Mouse (Mus musculus) hindbrain, embryonic 15.5 days (tissue): Measurements from ENCODE around the gene Tprg. TPM values are rescaled to one million over a fixed set of nuclear protein-coding genes. Genes with fewer than 3 reads are reported as not detected.

Experiments used
- ATAC-seq: fragments of 200-750 bp; cut with Nextera tagmentation; 2 replicates; pipeline ENCODE4 v1.8.0; 2017; ENCODE audit warnings: low read depth, moderate number of reproducible peaks, moderate TSS enrichment; ENCODE audit not compliant: low FRiP score
- H3K27ac ChIP-seq: fragments of 300-500 bp; sonication (generic); replicated peaks from 2 replicates; pipeline ENCODE4 v1.5.1; 2015; ENCODE audit warnings: mild to moderate bottlenecking, inconsistent platforms
- H3K27me3 ChIP-seq: fragments of 300-500 bp; sonication (generic); 2 replicates; pipeline ENCODE4 v1.6.1; 2015; ENCODE audit warnings: control low read depth, inconsistent platforms
- H3K36me3 ChIP-seq: fragments of 300-500 bp; sonication (generic); 2 replicates; pipeline ENCODE4 v1.6.1; 2015; ENCODE audit warnings: control low read depth, inconsistent platforms
- H3K4me1 ChIP-seq: fragments of 300-500 bp; sonication (generic); replicated peaks from 2 replicates; pipeline ENCODE4 v1.6.1; 2015; ENCODE audit warnings: control low read depth, inconsistent platforms
- H3K4me2 ChIP-seq: fragments of 300-500 bp; sonication (generic); 2 replicates; pipeline ENCODE4 v1.6.1; 2015; ENCODE audit warnings: moderate library complexity, mild to moderate bottlenecking, inconsistent platforms
- H3K4me3 ChIP-seq: fragments of 300-500 bp; sonication (generic); 2 replicates; pipeline ENCODE4 v1.5.1; 2015; ENCODE audit warnings: mild to moderate bottlenecking, inconsistent platforms
- H3K9ac ChIP-seq: fragments of 300-500 bp; sonication (generic); 2 replicates; pipeline ENCODE4 v1.6.1; 2015; ENCODE audit warnings: inconsistent platforms
- H3K9me3 ChIP-seq: fragments of 300-500 bp; sonication (generic); 2 replicates; pipeline ENCODE4 v1.6.1; 2016; ENCODE audit warnings: control low read depth, inconsistent platforms
- WGBS: fragments of 180-500 bp; shearing (Covaris S2); methylation state at CpG from one replicate; pipeline ENCODE4 v1.1.7; 2015; 5-methylcytosine and 5-hydroxymethylcytosine counted together
- polyA plus RNA-seq: library from polyadenylated mRNA; unstranded; fragments of >200 nt; fragmentation: Nextera tagmentation; extraction: Ambion mirVana; gene quantifications from 2 replicates; pipeline ENCODE4 v1.2.1, GENCODE M21; 2015

Gene Tprg
- polyA plus RNA-seq = 0.24 TPM in 1 of 2 replicates, not detected in the other

DNA sequence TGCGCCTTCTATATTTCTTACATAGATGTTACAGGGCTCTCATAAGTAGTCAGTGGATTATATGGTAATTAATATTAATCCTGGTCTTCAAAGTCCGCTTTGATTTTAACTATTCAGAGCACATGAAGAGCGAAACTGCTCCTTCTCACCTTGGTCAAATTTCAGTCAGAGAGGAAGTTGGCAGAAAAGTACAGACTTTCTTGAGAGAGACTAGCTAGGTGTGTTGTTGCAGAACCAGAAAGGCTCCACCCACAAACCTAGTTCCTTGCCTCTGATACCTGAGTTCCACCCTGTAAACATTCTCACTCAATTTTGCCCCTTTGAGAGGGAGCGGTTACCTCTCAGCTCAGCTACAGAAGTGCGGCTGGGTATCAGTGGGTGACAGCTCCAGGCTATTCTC is at the start of gene Tprg:
Gene Tprg, plus strand, starts transcription at position 301 of the 400 bp plus-strand sequence.
- no peaks in the 10 kb centered on the region for H3K4me1 ChIP-seq
- no peak within 1 kb of the TSS for H3K27ac ChIP-seq
- no peaks in the 10 kb centered on the region for H3K27me3 ChIP-seq
- H3K4me2 ChIP-seq = no peak within 1 kb of the TSS
- H3K9me3 ChIP-seq = no peaks in the 10 kb centered on the region
- 90% methylated on average over 5 of the region's 5 CpGs for WGBS
- no peak for ATAC-seq
- H3K9ac ChIP-seq = no peak within 1 kb of the TSS
- no peaks in the 10 kb centered on the region for H3K36me3 ChIP-seq
- H3K4me3 ChIP-seq = no peak within 1 kb of the TSS

DNA sequence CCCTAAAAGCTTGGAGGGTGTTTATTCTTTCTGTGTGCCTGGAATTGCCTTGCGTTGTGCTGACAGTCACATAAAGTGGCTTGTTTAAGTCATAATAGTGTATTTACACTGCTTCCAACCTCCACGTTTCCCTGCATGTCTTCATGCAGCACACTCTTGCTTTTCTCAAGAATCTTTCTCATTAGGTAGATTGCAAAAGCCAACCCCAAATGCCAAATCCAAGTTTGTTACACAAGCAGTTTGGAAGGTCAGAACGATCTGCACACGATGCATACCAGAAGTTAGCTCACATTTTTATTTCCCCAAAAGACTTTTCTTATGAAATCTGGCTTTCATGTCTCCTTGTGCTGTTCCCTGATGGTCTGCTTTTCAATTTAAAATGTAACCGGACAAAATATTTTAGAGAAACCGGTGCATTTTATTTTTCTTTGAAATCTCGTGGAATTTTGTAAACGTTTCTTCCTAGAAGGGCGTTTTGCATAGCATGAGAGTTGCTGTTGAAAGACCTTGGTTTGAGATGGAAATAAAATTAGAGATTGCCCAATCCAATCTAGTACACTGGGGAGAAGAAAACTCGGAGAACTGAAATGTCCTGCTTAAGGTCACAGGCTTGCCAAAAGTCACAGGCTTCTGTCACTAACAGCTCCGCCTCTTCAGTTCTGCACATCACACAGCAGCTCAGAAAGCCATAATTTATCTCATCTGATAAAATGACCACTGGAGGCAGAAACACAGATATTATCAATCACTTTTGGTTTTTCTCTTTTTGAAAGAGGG is 48.2 kb upstream of the Tprg start:
- H3K9me3 ChIP-seq = no peaks in the 10 kb centered on the region
- H3K4me2 ChIP-seq = no peak overlapping the region
- ATAC-seq = no peak
- H3K4me3 ChIP-seq = no peak overlapping the region
- H3K27me3 ChIP-seq = no peaks in the 10 kb centered on the region
- H3K4me1 ChIP-seq = no peaks in the 10 kb centered on the region
- H3K36me3 ChIP-seq = no peaks in the 10 kb centered on the region
- WGBS = 83% methylated on average over 11 of the region's 11 CpGs
- H3K27ac ChIP-seq = no peak overlapping the region
- no peak overlapping the region for H3K9ac ChIP-seq

DNA sequence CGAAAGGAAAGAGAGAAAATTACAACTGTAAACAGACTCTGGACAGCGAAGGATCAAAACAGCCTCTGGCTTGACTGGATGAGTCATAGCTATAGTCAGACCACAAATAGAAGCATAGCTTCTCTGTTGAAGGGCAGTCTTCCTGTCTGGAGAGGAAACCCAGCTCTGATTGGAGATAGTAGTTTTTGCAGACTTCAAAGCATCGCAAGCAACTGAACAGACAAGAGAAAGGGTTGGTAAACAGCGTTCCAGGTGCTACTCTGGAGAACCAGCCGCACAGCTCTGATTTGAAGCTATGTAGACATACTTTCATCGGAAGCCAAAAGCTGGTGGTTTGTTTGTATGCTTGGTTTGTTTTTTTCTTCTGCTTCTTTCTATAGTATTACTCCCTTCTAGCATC is 37.7 kb upstream of the Tprg start:
- Histone ChIP-seq H3K4me2 (no peak overlapping the region), H3K4me3 (no peak overlapping the region), H3K9me3 (no peaks in the 10 kb centered on the region), H3K9ac (no peak overlapping the region), H3K36me3 (no peaks in the 10 kb centered on the region), H3K4me1 (no peaks in the 10 kb centered on the region), H3K27ac (no peak overlapping the region), H3K27me3 (no peaks in the 10 kb centered on the region)
- WGBS = 89% methylated on average over 6 of the region's 6 CpGs
- ATAC-seq = no peak

DNA sequence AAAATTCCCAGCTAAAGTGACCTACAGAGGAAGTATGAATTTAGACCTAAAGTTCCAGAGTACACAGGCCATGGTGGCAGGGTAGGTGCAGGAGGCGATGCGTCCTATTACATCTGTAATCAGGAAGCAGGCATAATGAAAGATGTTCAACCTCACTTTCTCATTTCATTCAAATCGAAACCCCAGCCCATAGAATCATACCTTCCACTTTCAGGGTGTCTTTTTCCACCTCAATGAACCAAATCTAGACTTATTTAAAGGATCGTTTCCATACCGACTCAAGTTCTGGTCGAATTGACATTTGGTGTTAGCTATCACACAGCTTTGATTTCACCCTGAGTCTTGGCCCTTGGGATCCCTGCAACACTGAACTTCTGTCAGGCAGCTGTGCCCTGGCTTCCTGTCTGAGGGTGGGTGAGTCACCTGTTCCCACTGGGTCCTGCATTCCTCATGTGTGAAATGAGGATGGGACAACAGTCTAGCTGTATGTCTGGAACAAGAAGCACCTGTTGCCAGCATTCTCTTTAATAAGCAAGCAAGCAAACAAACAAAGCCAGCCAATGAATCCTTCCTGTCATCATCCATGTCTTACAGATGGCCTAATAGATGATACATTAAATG is 36.4 kb upstream of the Tprg start:
- ATAC-seq = no peak
- Histone ChIP-seq H3K4me3 (no peak overlapping the region), H3K27ac (no peak overlapping the region), H3K4me2 (no peak overlapping the region), H3K9ac (no peak overlapping the region), H3K36me3 (no peaks in the 10 kb centered on the region), H3K9me3 (no peaks in the 10 kb centered on the region), H3K4me1 (no peaks in the 10 kb centered on the region), H3K27me3 (no peaks in the 10 kb centered on the region)
- WGBS = 89% methylated on average over 6 of the region's 6 CpGs

DNA sequence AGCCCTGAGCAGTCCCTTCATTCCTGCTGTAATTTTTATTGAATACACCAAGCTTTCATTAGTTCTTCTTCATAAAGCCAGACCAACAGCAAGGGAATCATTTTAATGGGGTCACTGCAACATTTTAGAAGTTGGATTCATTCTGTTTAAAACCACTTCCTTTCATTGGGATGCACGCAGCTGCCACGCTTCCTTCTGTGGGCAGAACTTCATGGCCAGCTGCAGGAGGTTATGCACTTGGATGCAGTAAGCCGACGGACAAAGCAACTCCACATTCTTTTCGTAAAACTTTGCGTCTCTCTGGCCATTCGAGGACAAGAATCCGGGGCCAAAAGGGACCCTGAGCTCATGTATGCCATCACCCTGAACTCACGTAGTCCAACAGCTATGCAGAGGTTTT is 35.5 kb upstream of the Tprg start:
- WGBS = 87% methylated on average over 9 of the region's 9 CpGs
- ATAC-seq = no peak
- no peaks in the 10 kb centered on the region for H3K36me3 ChIP-seq

DNA sequence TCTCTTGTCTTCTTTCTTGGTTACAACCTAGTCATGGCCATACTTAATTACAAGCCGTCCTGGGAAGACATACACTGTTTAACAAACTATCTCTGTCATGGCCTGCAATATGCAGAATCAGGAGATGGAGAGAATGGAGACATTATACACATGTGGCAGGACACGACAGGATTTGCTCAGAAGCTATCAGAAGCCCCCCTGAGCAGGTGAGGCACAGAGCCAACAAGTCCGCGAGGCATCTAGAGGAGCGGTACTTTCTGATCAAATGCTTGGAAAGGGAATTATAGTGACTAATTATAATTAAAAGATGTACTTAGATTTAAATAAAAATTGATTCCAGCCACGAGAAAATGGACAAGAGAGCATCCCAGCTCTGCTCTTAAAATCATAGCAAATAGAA is 32.0 kb upstream of the Tprg start:
- no peak for ATAC-seq
- no peak overlapping the region for H3K27ac ChIP-seq
- no peaks in the 10 kb centered on the region for H3K27me3 ChIP-seq
- no peaks in the 10 kb centered on the region for H3K9me3 ChIP-seq
- H3K4me1 ChIP-seq = no peaks in the 10 kb centered on the region
- no peaks in the 10 kb centered on the region for H3K36me3 ChIP-seq
- H3K4me3 ChIP-seq = no peak overlapping the region
- no peak overlapping the region for H3K9ac ChIP-seq
- WGBS = 72% methylated on average over 6 of the region's 6 CpGs
- no peak overlapping the region for H3K4me2 ChIP-seq

More for the DNA sequence above, 35.5 kb upstream of the Tprg start:
- no peak overlapping the region for H3K27ac ChIP-seq
- H3K4me2 ChIP-seq = no peak overlapping the region
- H3K4me3 ChIP-seq = no peak overlapping the region
- no peaks in the 10 kb centered on the region for H3K4me1 ChIP-seq
- H3K9ac ChIP-seq = no peak overlapping the region
- no peaks in the 10 kb centered on the region for H3K9me3 ChIP-seq
- no peaks in the 10 kb centered on the region for H3K27me3 ChIP-seq

DNA sequence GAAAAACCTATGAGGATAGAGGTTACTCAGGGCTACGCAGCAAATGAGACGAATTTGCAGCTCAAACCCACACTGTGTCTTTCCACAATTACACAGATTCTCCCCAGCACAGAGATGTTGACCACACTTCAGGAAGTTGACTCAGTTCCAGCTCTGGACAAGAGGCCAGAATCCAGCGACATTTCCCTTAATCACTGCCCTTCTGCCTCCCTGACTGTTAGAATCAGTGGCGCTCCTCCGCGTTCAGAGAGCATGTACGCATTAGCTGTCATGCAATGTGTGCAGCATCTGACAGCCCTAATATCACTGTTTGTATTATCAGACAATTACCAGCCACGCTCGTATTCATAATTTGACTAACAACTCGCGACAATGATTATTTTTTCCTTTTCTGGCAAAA is 31.4 kb upstream of the Tprg start:
- no peaks in the 10 kb centered on the region for H3K36me3 ChIP-seq
- H3K4me2 ChIP-seq = no peak overlapping the region
- H3K4me3 ChIP-seq = no peak overlapping the region
- H3K9ac ChIP-seq = no peak overlapping the region
- no peaks in the 10 kb centered on the region for H3K9me3 ChIP-seq
- no peak for ATAC-seq
- H3K27me3 ChIP-seq = no peaks in the 10 kb centered on the region
- H3K27ac ChIP-seq = no peak overlapping the region
- WGBS = 68% methylated on average over 11 of the region's 11 CpGs
- H3K4me1 ChIP-seq = no peaks in the 10 kb centered on the region

DNA sequence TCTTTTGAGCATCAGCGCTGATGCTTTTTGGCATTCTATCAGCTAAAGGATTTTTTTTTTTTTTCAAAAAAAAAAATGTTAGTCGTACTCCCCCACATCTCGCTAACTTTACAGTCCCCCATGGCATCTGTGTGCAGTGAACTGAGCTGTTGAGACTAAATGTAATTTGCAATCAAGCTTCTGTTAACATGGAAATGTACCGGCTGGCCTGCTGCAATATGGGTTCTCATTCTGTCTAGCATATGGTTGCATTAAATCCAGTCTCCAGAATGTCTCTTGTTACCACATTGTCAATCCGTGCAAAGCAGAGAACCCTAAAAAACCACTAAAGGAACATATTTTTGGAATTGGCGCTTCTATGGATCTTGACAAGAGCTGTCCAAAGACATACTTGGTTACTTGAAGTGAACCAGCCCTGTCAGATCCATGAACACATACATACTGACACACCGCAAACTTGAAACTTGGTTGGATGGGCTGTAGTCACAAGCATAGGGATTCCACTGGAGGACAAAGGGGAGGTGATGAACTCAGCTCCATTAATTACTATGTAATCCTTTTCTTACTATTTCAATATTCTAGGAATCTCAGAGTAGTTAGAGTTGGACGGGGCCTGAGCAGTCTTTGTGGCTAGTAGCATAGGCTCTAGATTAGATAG is 30.9 kb upstream of the Tprg start:
- WGBS = 75% methylated on average over 8 of the region's 8 CpGs
- H3K4me1 ChIP-seq = no peaks in the 10 kb centered on the region

DNA sequence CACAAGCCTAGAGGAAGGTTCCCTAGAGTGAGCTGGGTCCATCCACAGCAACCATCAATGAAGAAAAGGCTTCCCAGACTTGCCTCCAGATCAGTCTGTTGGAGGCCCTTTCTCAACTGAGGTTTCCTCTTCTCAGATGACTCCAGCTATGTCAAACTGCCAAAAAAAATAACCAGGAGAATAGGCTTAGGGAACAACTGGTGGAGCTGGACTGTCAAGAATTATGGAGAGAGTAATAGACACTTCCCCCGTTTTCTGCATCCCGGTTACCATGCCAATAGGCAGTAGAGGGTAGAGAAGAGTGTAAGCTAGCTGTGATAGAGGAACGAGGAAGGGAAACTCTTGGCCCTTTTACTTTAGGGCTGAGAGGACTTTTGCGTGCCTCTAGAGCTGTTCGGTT is 24.3 kb upstream of the Tprg start:
- H3K4me2 ChIP-seq = no peak overlapping the region
- no peak overlapping the region for H3K9ac ChIP-seq
- H3K4me1 ChIP-seq = peaks cover 3% of the 10 kb centered on the region; the same call in 1 of the 2 replicates
- H3K36me3 ChIP-seq = no peaks in the 10 kb centered on the region
- ATAC-seq = no peak
- 91% methylated on average over 5 of the region's 5 CpGs for WGBS
- H3K9me3 ChIP-seq = no peaks in the 10 kb centered on the region
- no peak overlapping the region for H3K4me3 ChIP-seq
- H3K27ac ChIP-seq = no peak overlapping the region
- H3K27me3 ChIP-seq = no peaks in the 10 kb centered on the region

More for the DNA sequence above, 30.9 kb upstream of the Tprg start:
- H3K36me3 ChIP-seq = no peaks in the 10 kb centered on the region
- ATAC-seq = no peak
- H3K27me3 ChIP-seq = no peaks in the 10 kb centered on the region
- no peak overlapping the region for H3K9ac ChIP-seq
- H3K9me3 ChIP-seq = no peaks in the 10 kb centered on the region
- no peak overlapping the region for H3K27ac ChIP-seq
- H3K4me2 ChIP-seq = no peak overlapping the region
- no peak overlapping the region for H3K4me3 ChIP-seq

DNA sequence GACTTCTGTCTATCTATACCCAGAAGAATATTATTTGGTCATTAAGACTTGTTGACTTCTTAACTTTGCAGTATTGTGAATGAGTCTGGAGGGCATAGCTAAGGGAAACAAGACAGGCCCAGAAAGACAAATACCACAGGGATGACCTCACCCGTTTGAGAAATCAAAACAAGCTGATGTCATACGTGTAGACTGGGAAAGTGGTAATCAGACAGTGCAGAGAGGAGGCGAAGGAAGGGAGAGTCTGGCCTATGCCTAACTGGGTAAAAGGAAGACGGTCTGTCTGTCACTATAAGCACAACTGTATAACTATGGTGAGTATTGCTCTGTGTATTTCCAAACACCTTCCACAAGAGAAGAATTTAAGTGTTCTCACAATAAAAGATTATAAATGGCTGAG is 23.7 kb upstream of the Tprg start:
- no peak overlapping the region for H3K4me3 ChIP-seq
- H3K4me1 ChIP-seq = peaks cover 3% of the 10 kb centered on the region; the same call in 1 of the 2 replicates
- H3K4me2 ChIP-seq = no peak overlapping the region
- H3K27me3 ChIP-seq = no peaks in the 10 kb centered on the region
- no peak overlapping the region for H3K9ac ChIP-seq
- H3K36me3 ChIP-seq = no peaks in the 10 kb centered on the region
- ATAC-seq = no peak
- H3K27ac ChIP-seq = no peak overlapping the region
- no peaks in the 10 kb centered on the region for H3K9me3 ChIP-seq
- WGBS = 79% methylated on average over 4 of the region's 4 CpGs

DNA sequence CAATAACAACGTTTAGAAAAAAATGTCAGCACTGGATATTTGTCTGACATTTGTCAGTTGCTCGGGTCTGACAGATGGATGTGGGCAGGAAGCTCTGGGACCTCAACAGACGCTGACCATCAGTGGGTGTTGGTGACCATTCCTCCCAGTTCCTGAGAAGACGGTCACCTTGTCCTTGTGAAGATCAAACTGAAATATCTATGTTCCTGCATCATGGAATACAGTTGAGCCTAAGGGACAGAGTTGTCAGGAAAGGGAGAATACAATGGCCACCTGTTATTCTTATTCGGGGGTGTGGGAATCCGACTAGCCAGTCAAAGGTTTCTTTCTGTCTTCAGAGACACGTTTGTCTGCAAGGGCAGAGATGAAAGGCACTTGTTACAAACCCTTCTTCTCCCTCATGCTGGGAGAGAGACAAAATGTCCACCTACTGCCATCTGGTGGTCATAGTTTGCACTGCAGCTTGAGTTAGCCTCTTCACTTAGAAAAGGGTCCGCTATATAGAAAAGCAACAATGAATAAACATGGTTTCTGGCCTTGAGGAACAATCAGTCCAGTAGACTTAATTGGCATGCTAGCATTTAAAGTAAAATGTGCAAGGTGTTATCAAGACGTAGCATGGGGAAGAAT is 23.0 kb upstream of the Tprg start:
- WGBS = 37% methylated on average over 9 of the region's 9 CpGs
- Histone ChIP-seq H3K27me3 (no peaks in the 10 kb centered on the region), H3K4me1 (peaks cover 3% of the 10 kb centered on the region; the same call in 1 of the 2 replicates), H3K4me3 (no peak overlapping the region), H3K36me3 (no peaks in the 10 kb centered on the region), H3K9me3 (no peaks in the 10 kb centered on the region), H3K9ac (no peak overlapping the region), H3K27ac (no peak overlapping the region), H3K4me2 (no peak overlapping the region)
- ATAC-seq = peak; percentile 72

DNA sequence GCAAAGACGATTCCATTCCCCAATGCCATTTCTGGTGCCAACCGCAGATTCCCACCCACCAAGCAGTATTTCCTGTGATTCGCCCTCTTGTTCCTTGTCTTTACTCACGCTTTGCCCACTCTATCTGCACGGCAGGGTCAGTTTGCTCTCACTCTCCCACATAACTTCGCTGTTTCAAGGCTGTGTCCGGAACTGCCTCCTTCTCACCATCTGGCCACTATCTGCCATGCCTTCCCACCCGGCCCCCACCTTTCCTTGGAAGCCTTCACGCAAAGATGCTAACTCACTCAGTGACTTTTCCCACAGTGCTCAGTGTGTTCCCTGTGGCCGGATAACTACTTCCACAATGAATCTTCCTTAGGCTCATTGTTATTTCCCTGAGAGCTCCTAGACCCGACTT is 21.4 kb upstream of the Tprg start:
- Histone ChIP-seq H3K4me1 (peaks cover 3% of the 10 kb centered on the region; the same call in 1 of the 2 replicates), H3K4me2 (no peak overlapping the region), H3K9ac (no peak overlapping the region), H3K36me3 (no peaks in the 10 kb centered on the region), H3K27ac (no peak overlapping the region), H3K9me3 (no peaks in the 10 kb centered on the region), H3K27me3 (no peaks in the 10 kb centered on the region), H3K4me3 (no peak overlapping the region)
- no peak; the same call in 1 of the 2 replicates for ATAC-seq
- WGBS = 81% methylated on average over 11 of the region's 11 CpGs
